Mouse (Mus musculus): ENCODE measurements around the gene Caskin2.
"Not testable (repeated sequence)": the region's sequence is repeated elsewhere in the genome, so short reads cannot be mapped to it uniquely, and the experiment has no call there.

Caskin2 gene

GRCm38 (mm10) chr11:115813507-115814296, at the start of gene Caskin2:
Gene Caskin2, minus strand, starts transcription at chr11:115813639.
- peak; percentile 98 for DNase-seq

GRCm38 (mm10) chr11:115859143-115859945, 45.9 kb upstream of the Caskin2 start:
- DNase-seq, result peak; percentile 94

GRCm38 (mm10) chr11:115858354-115858753, 44.9 kb upstream of the Caskin2 start, which contains the start of gene Myo15b:
Gene Myo15b, plus strand, starts transcription at chr11:115858406.
- DNase-seq, result no peak

DNA sequence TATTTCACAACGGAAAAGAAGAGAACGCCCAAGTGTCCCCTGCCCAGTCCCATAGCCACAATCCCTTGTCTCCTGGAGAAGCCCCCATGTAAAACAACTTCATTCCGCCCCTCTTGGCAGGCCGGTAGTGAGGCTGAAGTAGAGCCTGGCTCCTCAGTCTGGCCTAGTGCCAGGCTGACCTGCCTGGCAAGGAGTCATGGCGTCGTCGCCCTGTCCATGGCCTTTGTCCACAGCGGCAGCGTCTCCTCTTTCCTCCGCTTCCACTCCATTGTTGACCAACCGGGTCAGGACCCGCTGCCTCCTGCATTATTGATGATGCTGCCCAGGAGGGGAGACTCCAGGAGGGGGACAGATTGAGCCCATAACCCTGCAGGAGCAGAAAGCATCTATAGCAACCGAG, 44.5 kb upstream of the Caskin2 start:
- no peak for DNase-seq

- not testable (repeated sequence) for DNase-seq
These were observed 43.7 kb upstream of the Caskin2 start for GRCm38 (mm10) chr11:115857146-115857545.

DNA sequence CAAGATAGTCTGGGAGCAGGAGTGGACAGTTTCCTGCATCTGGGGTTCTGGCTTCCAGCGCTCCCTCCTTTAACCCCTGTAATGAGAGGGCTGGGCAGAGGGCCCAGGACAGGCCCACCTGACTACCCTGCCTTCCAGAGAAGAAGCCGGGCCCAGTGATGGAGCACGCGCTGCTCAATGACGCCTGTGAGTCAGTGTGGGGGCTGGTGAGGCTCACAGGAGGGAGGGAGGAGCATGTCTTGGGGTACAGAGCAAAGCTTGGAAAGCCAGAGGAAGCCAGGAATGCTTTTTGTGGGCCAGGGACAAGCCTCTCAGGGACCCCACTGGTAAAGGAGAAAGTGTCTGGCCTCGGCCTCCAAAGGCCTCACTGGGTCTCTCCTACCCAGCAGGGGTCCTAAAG, 41.2 kb upstream of the Caskin2 start:
- DNase-seq, result no peak

DNA sequence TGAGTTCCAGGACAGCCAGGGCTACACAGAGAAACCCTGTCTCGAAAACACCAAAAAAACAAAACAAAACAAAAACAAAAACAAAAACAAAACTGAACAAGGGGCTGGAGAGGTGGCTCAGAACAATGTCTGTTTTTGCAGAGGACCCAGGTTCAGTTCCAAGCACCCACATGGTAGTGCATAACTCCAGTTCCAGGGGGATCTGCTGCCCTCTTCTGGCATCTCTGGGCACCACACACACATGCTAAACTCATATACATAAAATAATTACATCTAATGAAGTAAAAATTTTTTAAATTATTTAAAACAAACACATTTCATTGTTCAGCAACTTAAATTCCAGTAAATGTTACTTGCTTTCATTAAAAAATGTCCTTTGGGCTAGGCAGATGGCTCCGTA, 32.4 kb upstream of the Caskin2 start:
- no peak for DNase-seq

GRCm38 (mm10) chr11:115844240-115844639, 30.8 kb upstream of the Caskin2 start:
- DNase-seq, result no peak

DNA sequence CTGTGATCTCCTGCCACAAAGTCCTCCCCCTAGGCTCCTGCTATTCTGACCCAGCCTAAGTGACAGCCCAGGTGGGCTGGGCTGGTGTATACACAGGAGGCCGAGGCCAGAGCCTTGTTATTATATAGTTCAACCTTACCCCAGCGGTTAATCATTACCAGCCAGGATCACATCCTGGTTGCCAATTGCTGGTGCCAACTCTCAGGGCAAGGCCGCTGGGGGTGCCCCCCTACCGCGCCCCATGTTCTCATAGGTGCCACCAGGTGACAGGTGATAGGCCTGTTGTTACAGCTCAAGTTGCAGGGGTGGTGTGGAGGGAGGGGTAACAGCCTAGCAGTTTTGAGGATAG, 30.4 kb upstream of the Caskin2 start:
- no peak for DNase-seq

DNA sequence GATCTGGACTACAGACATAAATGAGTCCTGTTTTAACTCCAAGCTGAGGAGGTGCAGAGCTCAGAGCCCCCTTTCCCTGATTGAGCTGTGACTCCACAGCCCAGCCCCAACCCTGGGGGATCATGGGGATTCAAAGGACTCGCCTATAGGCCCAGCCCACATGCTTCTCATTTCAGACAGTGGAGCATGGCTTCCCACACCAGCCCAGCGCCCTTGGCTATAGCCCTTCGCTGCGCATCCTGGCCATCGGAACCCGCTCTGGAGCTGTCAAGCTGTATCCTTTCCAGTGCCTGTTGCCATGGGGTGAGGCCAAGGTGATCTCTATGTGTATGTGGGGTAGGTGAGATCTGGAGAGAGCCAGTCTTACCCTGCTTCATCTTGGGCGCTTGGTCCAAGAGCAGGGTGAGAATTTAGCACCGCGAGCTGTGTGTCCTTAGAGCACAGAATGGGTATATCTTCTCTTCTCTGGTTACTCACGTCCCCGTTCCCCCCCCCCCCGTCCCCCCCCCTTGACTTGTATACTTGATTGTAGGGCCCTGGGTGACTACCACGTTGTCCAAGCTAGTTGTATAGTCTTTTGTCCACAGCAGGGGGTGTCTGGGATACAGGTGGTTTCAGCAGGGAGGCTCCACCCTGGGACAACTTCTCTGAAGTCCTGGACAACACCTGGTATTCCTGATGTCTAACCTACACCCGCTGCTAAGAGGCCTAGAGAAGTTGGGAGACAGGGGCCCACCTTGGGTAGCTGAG, 29.9 kb upstream of the Caskin2 start:
- no peak for DNase-seq

GRCm38 (mm10) chr11:115841961-115842550, 28.6 kb upstream of the Caskin2 start:
- peak; percentile 33 for DNase-seq

DNA sequence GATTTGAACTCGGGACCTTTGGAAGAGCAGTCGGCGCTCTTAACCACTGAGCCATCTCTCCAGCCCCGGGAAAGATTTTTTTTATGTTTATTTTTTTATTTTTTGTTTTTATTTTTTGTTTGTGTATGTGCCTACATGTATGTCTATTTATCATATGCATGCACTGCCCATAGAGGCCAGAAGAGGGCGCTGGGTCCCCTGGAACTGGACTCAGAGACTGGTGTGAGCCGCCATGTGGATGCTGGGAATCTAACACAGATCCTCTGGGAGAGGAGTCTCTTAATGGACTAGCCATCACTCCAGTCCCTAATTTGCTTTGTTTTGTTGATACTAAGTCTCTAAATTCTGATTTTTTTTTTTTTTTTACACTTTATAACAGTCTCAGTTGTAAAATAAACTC, 27.6 kb upstream of the Caskin2 start:
- no peak for DNase-seq

DNA sequence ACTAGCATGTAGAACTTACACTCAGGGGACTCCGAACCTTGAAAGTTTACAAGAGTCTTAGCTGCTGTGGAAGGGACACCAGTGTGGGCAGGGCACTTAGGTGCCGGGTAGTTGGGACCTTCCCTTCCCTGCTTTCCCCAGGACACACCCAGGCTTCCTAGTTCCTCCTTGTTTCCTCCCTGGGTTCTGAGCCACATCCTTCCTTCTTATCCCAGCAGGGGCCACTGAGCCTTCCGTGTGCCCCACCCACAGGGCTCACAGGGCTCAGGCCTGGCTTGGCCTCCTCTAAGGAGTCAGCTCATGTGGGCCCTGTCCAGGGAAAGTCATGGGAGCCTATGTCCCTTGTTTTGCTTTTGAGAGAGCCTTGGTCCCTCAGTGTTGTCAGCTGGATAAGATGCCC, 26.3 kb upstream of the Caskin2 start:
- DNase-seq, result no peak

- peak; percentile 41 for DNase-seq
These were observed 25.5 kb upstream of the Caskin2 start for GRCm38 (mm10) chr11:115838895-115839311.

- DNase-seq, result no peak
These were observed 24.3 kb upstream of the Caskin2 start for GRCm38 (mm10) chr11:115837606-115838345.

DNA sequence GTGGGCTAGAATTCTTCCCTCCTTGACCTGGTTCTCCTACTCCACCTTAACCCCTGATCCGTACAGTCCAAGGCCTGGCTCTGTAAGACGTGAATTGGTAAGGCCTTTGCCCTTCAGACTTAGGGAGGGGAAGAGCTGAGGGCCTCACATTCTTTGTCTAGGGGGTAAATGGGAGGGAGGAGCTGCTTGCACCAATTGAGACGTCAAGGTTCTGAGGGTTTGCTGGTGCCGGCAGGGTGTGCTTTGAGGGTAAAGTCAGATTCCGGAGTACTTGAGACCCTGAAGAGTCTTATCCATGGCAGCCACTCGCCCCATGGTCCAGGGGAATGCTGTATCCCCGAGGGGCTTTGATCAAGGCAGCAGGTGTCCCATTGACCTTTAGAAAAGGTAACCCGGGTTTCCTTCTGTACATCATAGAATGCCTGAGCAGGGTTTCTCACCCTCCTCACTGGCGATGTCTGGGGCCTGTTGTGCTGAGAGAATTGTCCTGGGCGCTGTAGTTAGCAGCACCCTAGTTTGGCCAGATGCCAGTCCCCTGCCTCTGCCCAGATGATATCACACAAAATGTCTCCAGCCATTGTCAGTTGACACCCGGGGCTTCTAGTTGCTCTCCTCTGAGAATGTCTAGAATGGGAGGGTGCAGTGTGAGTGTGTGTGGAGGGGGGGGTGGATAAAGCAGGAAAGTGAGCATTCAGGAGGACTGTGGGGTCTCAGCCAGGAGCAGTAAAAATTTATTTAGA, 23.4 kb upstream of the Caskin2 start:
- DNase-seq, result no peak

GRCm38 (mm10) chr11:115834033-115834432, 20.6 kb upstream of the Caskin2 start:
- DNase-seq, result no peak

DNA sequence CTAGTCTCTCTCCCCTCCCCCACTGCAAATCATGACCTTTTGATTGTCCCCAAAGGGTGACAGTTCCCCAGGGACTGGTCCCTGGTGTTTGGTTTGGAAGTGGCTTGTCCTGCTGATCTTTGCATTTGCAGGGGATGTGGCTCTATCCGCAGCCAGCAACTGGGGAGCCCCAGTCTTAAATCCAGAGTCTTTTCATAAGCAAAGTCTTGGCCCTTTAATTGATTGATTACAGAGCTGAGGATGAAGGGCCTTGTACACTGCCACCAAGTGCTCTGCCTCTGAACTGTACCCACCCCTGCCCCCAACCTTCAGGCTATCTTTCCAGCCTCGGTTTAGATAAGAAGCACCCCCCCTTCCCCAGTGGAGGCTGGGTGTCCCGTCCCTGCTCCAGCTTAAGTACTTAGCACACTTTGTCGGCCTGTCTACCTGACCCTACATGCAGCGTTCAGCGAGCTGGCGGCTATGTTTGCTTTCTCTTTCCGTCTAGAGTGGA, 19.6 kb upstream of the Caskin2 start:
- peak; percentile 43 for DNase-seq

DNA sequence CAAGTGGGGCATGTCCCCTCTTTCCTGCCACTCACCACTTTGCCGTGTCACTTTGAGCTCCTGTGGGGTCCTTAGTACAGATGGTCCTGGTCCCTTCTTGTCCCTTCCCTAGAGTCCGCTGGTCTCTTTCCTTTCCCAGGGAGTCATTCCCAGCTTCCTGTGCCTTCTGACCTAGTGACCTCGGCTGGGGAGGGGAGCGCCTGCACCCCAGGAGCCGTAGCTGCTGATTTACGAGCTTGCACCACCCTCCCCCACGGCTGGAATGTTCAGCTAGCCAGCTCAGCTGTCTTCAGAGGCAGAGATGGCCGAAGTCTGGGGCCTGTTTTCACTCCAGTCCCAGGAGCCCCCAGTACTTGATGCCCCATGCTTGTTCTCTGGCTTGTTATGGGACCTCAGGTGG, 19.1 kb upstream of the Caskin2 start:
- peak; percentile 60 for DNase-seq

GRCm38 (mm10) chr11:115832064-115832463, 18.6 kb upstream of the Caskin2 start:
- no peak for DNase-seq

GRCm38 (mm10) chr11:115831518-115831917, 18.1 kb upstream of the Caskin2 start:
- no peak for DNase-seq
